Mouse (Mus musculus): Measurements from ENCODE around the gene Gm5926. TPM values are rescaled to one million over a fixed set of nuclear protein-coding genes. Genes with fewer than 3 reads are reported as not detected.
"Not testable (repeated sequence)": the region's sequence is repeated elsewhere in the genome, so short reads cannot be mapped to it uniquely, and the experiment has no call there.

Gm5926 gene
- total RNA-seq (2021): not detected

DNA sequence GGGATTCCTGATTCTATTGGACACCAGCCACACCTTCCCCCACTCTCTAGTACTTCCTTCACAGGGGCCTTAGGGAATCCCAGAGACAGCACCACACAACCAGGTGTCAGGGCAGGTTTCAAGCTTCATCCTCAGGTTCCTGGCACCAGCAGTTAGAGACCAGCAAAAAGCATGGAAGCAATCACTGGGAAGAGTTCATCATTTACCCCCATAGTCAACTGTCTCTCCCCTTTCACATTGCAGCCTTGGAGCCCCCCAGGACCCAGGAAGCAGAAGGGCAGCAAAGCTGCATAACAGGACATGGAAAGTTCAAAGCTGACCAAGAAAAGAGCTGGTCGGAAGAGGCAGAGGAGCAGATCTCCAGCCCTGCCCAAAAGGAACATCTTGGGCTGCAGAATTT lies at the start of gene Gm5926:
Gene Gm5926 (plus strand): TSS at position 301 of the 400 bp plus-strand sequence.
- DNase-seq; intact Hi-C loops (cut with DNase I): not testable (repeated sequence)

DNA sequence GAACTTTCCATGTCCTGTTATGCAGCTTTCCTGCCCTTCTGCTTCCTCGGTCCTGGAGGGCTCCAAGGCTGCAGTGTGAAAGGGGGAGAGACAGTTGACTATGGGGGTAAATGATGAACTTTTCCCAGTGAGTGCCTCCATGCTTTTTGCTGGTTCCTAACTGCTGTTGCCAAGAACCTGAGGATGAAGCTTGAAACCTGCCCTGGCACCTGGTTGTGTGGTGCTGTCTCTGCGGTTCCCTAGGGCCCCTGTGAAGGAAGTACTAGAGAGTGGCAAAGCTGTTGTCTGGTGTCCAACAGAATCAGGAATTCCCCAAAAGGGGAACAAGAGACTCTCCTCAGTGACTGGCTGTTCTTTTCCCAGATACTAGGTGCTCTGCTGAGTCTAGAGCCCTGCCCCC lies 49.5 kb upstream of the Gm5926 start:
- DNase-seq; intact Hi-C loops (cut with DNase I): not testable (repeated sequence)

DNA sequence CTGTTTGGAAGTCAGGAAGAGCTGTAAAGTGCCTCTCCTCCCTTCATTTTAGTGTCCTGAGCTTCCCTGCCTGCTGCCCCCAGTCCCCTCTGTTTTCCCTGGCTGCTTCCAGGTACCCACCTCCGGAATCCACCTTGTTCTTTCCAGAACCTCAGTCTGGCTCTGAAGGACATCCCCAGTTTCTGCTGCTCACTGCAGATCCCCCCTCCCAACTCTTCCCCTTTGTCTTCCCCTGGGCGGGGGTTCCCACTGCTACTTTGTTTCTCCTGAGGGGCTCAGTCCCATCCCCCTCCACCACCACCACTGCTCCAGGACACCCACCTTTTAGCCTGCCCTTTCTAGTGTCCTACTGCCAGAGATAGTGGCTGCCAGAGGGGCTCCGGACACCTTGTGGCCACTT lies 49.1 kb upstream of the Gm5926 start:
- intact Hi-C loops (cut with DNase I): not testable (repeated sequence)

More for the DNA sequence above, 49.1 kb upstream of the Gm5926 start:
- DNase-seq: not testable (repeated sequence)

Other genes starting within 250 kb of the Gm5926 start
- gene Btbd35f1, start 90.7 kb upstream of the Gm5926 start, total RNA-seq (2021): not detected
- not detected for gene Btbd35f21, start 75.4 kb downstream of the Gm5926 start, total RNA-seq (2021)
- not detected for gene Btbd35f30, start 243.9 kb downstream of the Gm5926 start, total RNA-seq (2021)

All from left cerebral cortex, postnatal 4 days (tissue).